Mouse (Mus musculus): Measurements from ENCODE around the gene Srprb. TPM values are rescaled to one million over a fixed set of nuclear protein-coding genes. Genes with fewer than 3 reads are reported as not detected.

The Srprb gene
- total and polyA plus RNA-seq, 2 experiments from 2014 or later, result 43.1 to 55.3 TPM

DNA sequence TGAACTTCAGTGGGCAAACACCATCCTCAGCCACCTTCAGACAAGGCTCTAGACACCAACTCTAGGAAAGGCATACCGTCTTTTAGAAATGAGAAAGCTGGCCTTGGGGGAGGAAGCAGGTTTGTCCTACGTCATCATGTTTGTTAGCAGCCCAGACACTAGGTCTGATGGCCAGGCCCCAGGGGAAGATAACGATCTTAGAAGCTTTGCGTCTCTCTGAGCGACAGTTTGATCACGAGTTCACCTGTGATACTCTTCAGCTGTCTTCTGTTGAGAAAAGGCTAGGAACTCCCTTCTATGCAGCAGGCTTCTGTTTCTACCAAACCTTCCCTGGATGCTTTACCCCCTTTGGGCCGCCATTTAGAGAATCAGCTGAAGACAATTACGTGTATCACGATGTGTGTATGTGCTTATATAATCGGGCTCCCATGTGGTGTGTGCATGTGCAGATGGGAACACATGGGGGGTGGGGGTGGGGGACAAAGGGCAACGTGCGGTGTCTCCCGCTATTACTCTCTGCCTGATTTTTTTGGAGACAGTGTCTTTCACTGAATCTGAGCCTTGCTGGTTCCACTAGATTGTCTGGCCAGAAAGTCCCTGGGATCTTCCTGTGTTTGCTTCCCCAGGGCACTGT, 26.6 kb upstream of the Srprb start:
- H3K9ac ChIP-seq (replicated peaks; ENCODE audit: low read length), result no peak overlapping the region
- H3K4me1 ChIP-seq (ENCODE audit: insufficient read depth, low read length), result peaks cover 6% of the 10 kb centered on the region; the same call in 1 of the 2 replicates
- ATAC-seq, result no peak
- no peak overlapping the region for H3K27ac ChIP-seq
- H3K4me3 ChIP-seq (ENCODE audit: low read length), result no peak overlapping the region
- no peaks in the 10 kb centered on the region for H3K9me3 ChIP-seq (ENCODE audit: low read length)
- no peak for TF ChIP-seq CTCF (IDR thresholded peaks at IDR 0.05; ENCODE audit: low read depth)
- H3K36me3 ChIP-seq (ENCODE audit: insufficient read depth, low read length), result no peaks in the 10 kb centered on the region
- 82% methylated on average over 13 of the region's 13 CpGs for WGBS
- H3K4me2 ChIP-seq (ENCODE audit: low read depth, low read length), result no peak overlapping the region
- DNase-seq (ENCODE audit: low spot score), result no peak
- H3K27me3 ChIP-seq (ENCODE audit: insufficient read depth, low read length), result no peaks in the 10 kb centered on the region

DNA sequence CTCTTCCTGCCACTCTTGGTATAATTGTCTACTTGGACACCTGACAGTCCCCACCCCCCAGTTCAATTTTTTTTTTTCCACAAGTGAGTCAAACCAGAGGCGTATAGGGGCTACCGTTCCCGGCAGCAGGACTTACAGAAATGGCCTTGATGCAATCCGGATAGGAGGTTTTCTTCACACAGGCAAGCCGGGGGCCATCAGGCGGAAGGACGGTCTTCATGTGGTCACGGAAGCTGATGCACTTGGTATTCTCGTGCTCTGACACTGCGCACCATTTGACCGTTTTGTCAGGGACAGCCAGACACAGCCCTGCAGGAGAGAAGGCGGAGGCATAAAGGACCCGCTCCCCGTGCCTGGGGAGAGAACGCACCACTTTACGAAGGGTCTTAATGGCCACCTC, 25.8 kb upstream of the Srprb start:
- Histone ChIP-seq H3K9me3 (ENCODE audit: low read length) (no peaks in the 10 kb centered on the region), H3K27me3 (ENCODE audit: insufficient read depth, low read length) (no peaks in the 10 kb centered on the region), H3K4me2 (ENCODE audit: low read depth, low read length) (no peak overlapping the region), H3K4me3 (ENCODE audit: low read length) (no peak overlapping the region), H3K36me3 (ENCODE audit: insufficient read depth, low read length) (no peaks in the 10 kb centered on the region), H3K4me1 (ENCODE audit: insufficient read depth, low read length) (peaks cover 6% of the 10 kb centered on the region; the same call in 1 of the 2 replicates), H3K9ac (replicated peaks; ENCODE audit: low read length) (no peak overlapping the region), H3K27ac (no peak overlapping the region)
- TF ChIP-seq CTCF (IDR thresholded peaks at IDR 0.05; ENCODE audit: low read depth), result no peak
- ATAC-seq, result no peak
- WGBS, result 92% methylated on average over 16 of the region's 16 CpGs
- no peak for DNase-seq (ENCODE audit: low spot score)

DNA sequence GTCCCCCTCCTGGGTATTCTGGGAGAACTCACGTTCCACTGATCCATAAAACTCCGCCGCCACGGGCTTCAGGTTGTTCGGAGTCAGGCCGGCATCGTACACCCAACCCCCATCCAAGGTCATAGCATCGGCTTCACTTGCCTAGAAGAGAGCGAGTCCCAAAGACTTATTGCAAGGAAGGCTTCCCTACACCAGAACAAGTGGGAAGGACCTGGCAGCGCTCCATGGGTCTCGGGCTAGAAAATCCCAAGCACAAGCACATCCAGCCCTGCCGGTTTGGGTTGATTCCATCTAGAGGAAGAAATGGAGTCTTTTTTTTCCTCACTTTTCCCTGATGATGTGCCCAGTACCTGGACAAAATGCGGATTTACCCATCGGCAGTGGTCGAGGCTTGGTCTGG, 24.9 kb upstream of the Srprb start:
- Histone ChIP-seq H3K4me2 (ENCODE audit: low read depth, low read length) (no peak overlapping the region), H3K4me1 (ENCODE audit: insufficient read depth, low read length) (peaks cover 6% of the 10 kb centered on the region; the same call in 1 of the 2 replicates), H3K27me3 (ENCODE audit: insufficient read depth, low read length) (no peaks in the 10 kb centered on the region), H3K9ac (replicated peaks; ENCODE audit: low read length) (no peak overlapping the region), H3K9me3 (ENCODE audit: low read length) (no peaks in the 10 kb centered on the region), H3K4me3 (ENCODE audit: low read length) (no peak overlapping the region), H3K36me3 (ENCODE audit: insufficient read depth, low read length) (no peaks in the 10 kb centered on the region), H3K27ac (no peak overlapping the region)
- no peak for TF ChIP-seq CTCF (IDR thresholded peaks at IDR 0.05; ENCODE audit: low read depth)
- no peak for DNase-seq (ENCODE audit: low spot score)
- 91% methylated on average over 15 of the region's 15 CpGs for WGBS
- ATAC-seq, result no peak

DNA sequence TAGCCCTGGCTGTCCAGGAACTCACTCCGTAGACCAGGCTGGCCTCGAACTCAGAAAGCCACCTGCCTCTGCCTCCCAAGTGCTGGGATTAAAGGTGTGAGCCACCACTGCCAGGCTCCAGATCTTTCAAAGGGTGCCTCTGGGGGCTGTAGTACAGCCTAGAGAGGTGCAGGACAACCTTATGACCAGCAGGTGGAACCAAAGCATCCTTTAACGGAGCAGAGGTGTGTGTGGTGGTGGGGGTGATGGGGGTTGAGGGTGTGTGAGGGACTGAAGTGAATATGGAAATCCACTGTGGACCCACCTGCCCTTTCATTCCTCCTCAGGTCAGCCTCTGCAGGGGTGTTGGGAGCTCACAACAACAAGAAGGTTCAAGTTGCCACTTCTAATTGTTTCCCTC, 23.5 kb upstream of the Srprb start:
- Histone ChIP-seq H3K9ac (replicated peaks; ENCODE audit: low read length) (no peak overlapping the region), H3K4me1 (ENCODE audit: insufficient read depth, low read length) (peaks cover 4% of the 10 kb centered on the region; the same call in 1 of the 2 replicates), H3K27me3 (ENCODE audit: insufficient read depth, low read length) (no peaks in the 10 kb centered on the region), H3K27ac (no peak overlapping the region), H3K36me3 (ENCODE audit: insufficient read depth, low read length) (no peaks in the 10 kb centered on the region), H3K4me2 (ENCODE audit: low read depth, low read length) (no peak overlapping the region), H3K9me3 (ENCODE audit: low read length) (no peaks in the 10 kb centered on the region), H3K4me3 (ENCODE audit: low read length) (no peak overlapping the region)
- ATAC-seq (peak; percentile 57; the same call in 1 of the 2 replicates), DNase-seq (ENCODE audit: low spot score) (peak; percentile 43)
- WGBS, result 61% methylated on average over 3 of the region's 3 CpGs
- peak; percentile 72 for TF ChIP-seq CTCF (IDR thresholded peaks at IDR 0.05; ENCODE audit: low read depth)

DNA sequence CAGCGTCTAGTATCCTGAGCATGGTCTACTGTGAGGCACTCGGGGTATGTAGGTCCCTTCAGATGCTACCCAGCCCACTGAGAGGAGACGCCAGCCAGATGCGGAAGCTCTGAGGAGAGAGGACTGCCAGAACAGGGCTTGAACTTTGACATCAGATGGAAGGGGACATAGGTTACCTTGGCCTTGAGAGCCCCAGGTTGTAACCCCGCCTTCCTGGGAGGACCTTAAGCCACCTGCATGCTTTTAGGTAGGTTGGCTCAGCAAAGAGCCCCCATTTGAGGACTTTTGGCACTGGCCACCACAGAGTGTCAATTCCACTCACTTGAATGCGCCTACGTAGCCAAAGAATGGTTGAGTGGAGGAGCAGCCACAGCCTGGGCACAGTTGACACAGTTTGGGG, 22.8 kb upstream of the Srprb start:
- H3K9me3 ChIP-seq (ENCODE audit: low read length), result no peaks in the 10 kb centered on the region
- DNase-seq (ENCODE audit: low spot score) (no peak), ATAC-seq (no peak)
- no peak overlapping the region for H3K9ac ChIP-seq (replicated peaks; ENCODE audit: low read length)
- no peaks in the 10 kb centered on the region for H3K36me3 ChIP-seq (ENCODE audit: insufficient read depth, low read length)
- TF ChIP-seq CTCF (IDR thresholded peaks at IDR 0.05; ENCODE audit: low read depth), result no peak
- H3K27me3 ChIP-seq (ENCODE audit: insufficient read depth, low read length), result no peaks in the 10 kb centered on the region
- H3K4me2 ChIP-seq (ENCODE audit: low read depth, low read length), result no peak overlapping the region
- no peaks in the 10 kb centered on the region for H3K4me1 ChIP-seq (ENCODE audit: insufficient read depth, low read length)
- H3K27ac ChIP-seq, result no peak overlapping the region
- no peak overlapping the region for H3K4me3 ChIP-seq (ENCODE audit: low read length)
- WGBS, result 91% methylated on average over 7 of the region's 7 CpGs

DNA sequence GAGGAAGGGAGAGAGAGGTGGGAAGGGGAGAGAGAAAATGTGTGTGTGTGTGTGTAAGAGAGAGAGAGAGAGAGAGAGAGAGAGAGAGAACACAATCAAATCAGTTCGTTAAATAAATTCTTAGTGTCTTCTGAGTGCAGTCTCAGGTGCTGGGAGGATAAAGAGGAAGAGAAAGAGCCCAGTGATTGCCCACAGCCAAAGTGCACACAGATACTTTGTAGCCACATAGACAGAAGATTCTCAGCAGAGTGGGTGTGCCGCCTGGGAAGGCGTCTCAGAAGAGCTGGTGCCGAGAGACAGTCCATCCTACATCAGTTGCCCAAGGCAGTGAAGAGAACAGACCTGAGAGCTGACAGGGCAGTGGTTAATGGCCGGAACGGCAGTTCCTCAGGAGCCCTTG, 12.3 kb upstream of the Srprb start:
- Histone ChIP-seq H3K4me1 (ENCODE audit: insufficient read depth, low read length) (no peaks in the 10 kb centered on the region), H3K9ac (replicated peaks; ENCODE audit: low read length) (no peak overlapping the region), H3K27ac (no peak overlapping the region), H3K27me3 (ENCODE audit: insufficient read depth, low read length) (no peaks in the 10 kb centered on the region), H3K9me3 (ENCODE audit: low read length) (no peaks in the 10 kb centered on the region), H3K36me3 (ENCODE audit: insufficient read depth, low read length) (no peaks in the 10 kb centered on the region), H3K4me3 (ENCODE audit: low read length) (no peak overlapping the region), H3K4me2 (ENCODE audit: low read depth, low read length) (no peak overlapping the region)
- TF ChIP-seq CTCF (IDR thresholded peaks at IDR 0.05; ENCODE audit: low read depth), result no peak
- DNase-seq (ENCODE audit: low spot score) (no peak), ATAC-seq (no peak)
- WGBS, result 92% methylated on average over 6 of the region's 6 CpGs

DNA sequence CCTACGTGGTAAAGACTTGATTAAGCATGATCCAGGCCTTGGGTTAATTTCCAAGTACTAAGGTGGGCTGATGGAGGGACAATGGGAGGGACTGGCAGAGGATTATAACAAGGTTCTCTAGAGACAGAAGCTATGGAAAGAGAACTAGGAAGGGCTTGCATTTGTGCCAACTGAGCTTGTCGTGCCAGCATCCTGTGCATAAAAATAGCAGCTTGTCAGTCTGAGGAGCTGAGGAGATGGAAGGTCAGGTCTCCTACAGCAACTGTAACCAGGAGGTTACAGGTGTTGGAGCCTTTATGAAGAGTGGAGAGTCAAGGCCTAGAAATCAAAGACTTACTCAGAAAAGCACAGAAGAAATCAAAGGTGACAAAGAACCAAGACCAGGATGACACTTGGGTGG, 11.7 kb upstream of the Srprb start:
- DNase-seq (ENCODE audit: low spot score), result no peak
- Histone ChIP-seq H3K4me2 (ENCODE audit: low read depth, low read length) (no peak overlapping the region), H3K36me3 (ENCODE audit: insufficient read depth, low read length) (no peaks in the 10 kb centered on the region), H3K27me3 (ENCODE audit: insufficient read depth, low read length) (no peaks in the 10 kb centered on the region), H3K4me3 (ENCODE audit: low read length) (no peak overlapping the region), H3K9me3 (ENCODE audit: low read length) (no peaks in the 10 kb centered on the region), H3K4me1 (ENCODE audit: insufficient read depth, low read length) (no peaks in the 10 kb centered on the region), H3K27ac (no peak overlapping the region), H3K9ac (replicated peaks; ENCODE audit: low read length) (no peak overlapping the region)
- ATAC-seq, result no peak
- no peak for TF ChIP-seq CTCF (IDR thresholded peaks at IDR 0.05; ENCODE audit: low read depth)
- WGBS, result 45% methylated on average over 2 of the region's 2 CpGs
